Mouse (Mus musculus) T-cell, adult 66 days (primary cell): ENCODE data around the gene Lrrc74a. TPM values are rescaled to one million over a fixed set of nuclear protein-coding genes. Genes with fewer than 3 reads are reported as not detected.

ENCODE experiments used
- total RNA-seq, 2 experiments: library from RNA; stranded (reverse); gene quantifications; 3 replicates in 1 of 2; 4 replicates in 1 of 2; pipeline ENCODE4 v1.2.4; 2023

Lrrc74a gene
- not detected for total RNA-seq

GRCm38 (mm10) chr12:86734319-86734810 lies at the start of gene Lrrc74a:
Gene Lrrc74a, plus strand, starts transcription at chr12:86734369.

DNA sequence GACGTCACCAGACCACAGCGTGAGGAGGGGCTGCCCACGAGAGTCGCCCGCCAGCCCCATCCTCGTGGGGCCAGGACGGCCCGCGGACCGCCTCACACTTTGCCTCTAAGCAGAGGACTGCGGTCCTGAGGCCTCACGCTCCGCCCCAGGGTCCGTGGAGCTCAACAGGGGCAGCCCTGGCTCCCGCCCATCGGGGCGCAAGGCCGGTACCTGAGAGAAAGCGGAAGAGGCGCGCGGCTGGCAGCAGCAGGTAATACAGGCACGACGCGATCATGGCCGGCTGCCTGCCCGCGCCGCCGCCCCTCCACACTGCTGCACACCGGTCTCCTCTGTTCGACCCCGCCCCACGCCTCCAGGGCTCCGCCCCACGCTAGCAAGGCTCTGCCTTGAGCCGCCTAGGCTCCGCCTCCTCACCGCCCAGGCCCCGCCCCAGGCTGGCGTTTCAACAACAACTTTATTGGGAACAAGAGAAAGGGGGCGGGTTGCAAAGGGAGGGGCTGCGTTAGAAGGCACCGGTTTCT lies 8.0 kb upstream of the Lrrc74a start, which contains the start of gene Angel1:
Angel1 (minus strand) TSS at position 341 of the 521 bp plus-strand sequence.

Other genes with a start within 250 kb of the Lrrc74a start
- gene Vash1, start 55.7 kb upstream of the Lrrc74a start, total RNA-seq, result under 1 TPM; 0.47 to 0.56 TPM
- 10 to 100 TPM in 1 of 2 experiments, 1 to 10 TPM in 1; 9.0 to 10.6 TPM for gene Angel1, start 7.9 kb upstream of the Lrrc74a start, total RNA-seq
- gene Irf2bpl, start 150.4 kb downstream of the Lrrc74a start, total RNA-seq, result 10 to 100 TPM; 63.4 to 68.1 TPM
- gene Cipc, start 212.7 kb downstream of the Lrrc74a start, total RNA-seq, result 10 to 100 TPM; 24.4 to 29.0 TPM